Mouse (Mus musculus): ENCODE measurements around the gene Hist1h1t.

DNA sequence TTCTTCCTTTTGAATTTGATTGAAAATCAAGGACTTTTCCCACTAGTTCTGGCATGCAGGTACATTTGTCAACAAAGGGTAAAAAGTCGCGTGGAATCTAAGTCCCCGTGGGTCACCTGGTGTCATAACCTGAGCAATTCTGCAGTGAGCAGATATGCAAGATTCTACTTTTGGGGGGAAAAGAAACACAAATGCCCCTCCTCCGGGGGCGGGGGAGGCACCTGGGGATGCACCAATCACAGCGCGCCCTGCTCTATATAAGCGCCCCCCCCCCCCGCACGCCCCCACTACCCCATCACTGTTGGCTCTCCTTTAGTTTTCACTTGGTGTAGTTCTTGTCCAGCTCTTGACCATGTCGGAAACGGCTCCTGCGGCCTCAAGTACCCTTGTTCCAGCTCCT is at the start of gene Hist1h1t:
- TF ChIP-seq POLR2A (IDR thresholded peaks at IDR 0.05; ENCODE audit: low read depth, low read length): no peak
- no peak for TF ChIP-seq CTCF (IDR thresholded peaks at IDR 0.05; ENCODE audit: extremely low read depth, insufficient read length, insufficient replicate concordance, low read depth, low read length)
